Mouse (Mus musculus) liver, embryonic 15.5 days (tissue): ENCODE measurements around the gene Tle2. TPM values are rescaled to one million over a fixed set of nuclear protein-coding genes. Genes with fewer than 3 reads are reported as not detected.

Experiments used
- ATAC-seq: fragments of 200-750 bp; cut with Nextera tagmentation; 2 replicates; pipeline ENCODE4 v1.8.0; 2017; ENCODE audit warnings: moderate number of reproducible peaks, mild to moderate bottlenecking, moderate library complexity; ENCODE audit not compliant: insufficient read depth
- H3K27ac ChIP-seq: fragments of 300-500 bp; sonication (generic); replicated peaks from 2 replicates; pipeline ENCODE4 v1.5.1; 2015; ENCODE audit warnings: mild to moderate bottlenecking, inconsistent platforms
- H3K27me3 ChIP-seq: fragments of 300-500 bp; sonication (generic); 2 replicates; pipeline ENCODE4 v1.6.1; 2015; ENCODE audit warnings: mild to moderate bottlenecking, inconsistent platforms
- H3K36me3 ChIP-seq: fragments of 300-500 bp; sonication (generic); replicated peaks from 2 replicates; pipeline ENCODE4 v1.6.1; 2015; ENCODE audit warnings: moderate library complexity, mild to moderate bottlenecking, inconsistent platforms
- H3K4me1 ChIP-seq: fragments of 300-500 bp; sonication (generic); replicated peaks from 2 replicates; pipeline ENCODE4 v1.6.1; 2015; ENCODE audit warnings: inconsistent platforms
- H3K4me2 ChIP-seq: fragments of 300-500 bp; sonication (generic); 2 replicates; pipeline ENCODE4 v1.6.1; 2015; ENCODE audit warnings: moderate library complexity, mild to moderate bottlenecking, inconsistent platforms
- H3K4me3 ChIP-seq: fragments of 300-500 bp; sonication (generic); replicated peaks from 2 replicates; pipeline ENCODE4 v1.5.1; 2015; ENCODE audit warnings: mild to moderate bottlenecking, inconsistent platforms
- H3K9ac ChIP-seq: fragments of 300-500 bp; sonication (generic); 2 replicates; pipeline ENCODE4 v1.6.1; 2015; ENCODE audit warnings: moderate library complexity, mild to moderate bottlenecking, inconsistent platforms
- H3K9me3 ChIP-seq: fragments of 300-500 bp; sonication (generic); replicated peaks from 2 replicates; pipeline ENCODE4 v1.6.1; 2016; ENCODE audit warnings: inconsistent platforms
- WGBS: fragments of 180-500 bp; shearing (Covaris S2); methylation state at CpG from one replicate; pipeline ENCODE4 v1.1.7; 2015; ENCODE audit warnings: mixed read lengths; ENCODE audit not compliant: insufficient replicate concordance; 5-methylcytosine and 5-hydroxymethylcytosine counted together
- polyA plus RNA-seq: library from polyadenylated mRNA; unstranded; fragments of >200 nt; fragmentation: Nextera tagmentation; extraction: Ambion mirVana; gene quantifications from 2 replicates; pipeline ENCODE4 v1.2.1, GENCODE M21; 2015

Gene Tle2
- polyA plus RNA-seq, 1 experiment from 2014 or later: 2.2 TPM

DNA sequence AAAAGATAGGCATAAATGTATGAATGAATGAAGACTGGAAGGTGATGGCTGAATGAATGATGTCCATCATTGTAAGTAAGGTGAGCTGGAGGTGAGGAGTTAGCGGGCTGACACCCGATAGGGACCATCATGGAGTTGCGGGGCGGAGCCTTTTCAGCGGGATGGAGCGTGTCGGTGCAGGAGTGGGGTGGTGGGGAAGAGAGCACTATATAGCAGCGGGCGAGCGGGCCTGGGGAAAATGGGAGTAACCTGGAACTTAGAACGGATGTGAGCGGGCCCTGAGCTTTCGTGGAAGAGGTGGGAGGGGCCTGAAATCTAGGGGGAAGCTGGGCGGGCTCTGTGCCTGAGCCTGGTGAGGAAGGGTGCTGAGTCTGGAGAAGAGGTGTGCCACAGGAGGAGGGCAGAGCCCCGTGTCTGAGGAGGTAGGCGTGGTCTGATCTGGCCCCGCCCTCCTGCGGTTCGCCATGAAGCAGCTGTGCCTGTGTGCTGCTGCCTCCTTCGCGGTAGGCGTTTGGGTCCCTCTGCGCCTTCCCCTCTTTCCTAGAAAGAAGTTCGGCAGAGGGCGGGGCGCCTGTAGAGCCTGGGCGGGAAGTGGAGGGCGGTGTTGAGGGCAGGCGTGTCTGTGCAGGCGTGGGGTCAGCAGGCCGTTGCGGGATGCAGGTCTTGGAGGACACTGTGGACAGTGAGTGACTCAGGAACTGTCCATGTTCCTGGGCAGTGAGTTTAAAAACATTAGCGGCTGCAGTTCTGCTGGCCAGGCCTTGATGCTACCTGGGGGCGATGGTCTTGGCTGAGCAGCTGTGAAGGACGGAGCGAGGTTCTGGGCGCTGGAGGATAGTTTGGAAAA lies 59.1 kb downstream of the Tle2 start:
- H3K4me3 ChIP-seq: peak overlapping the region; percentile 53
- peak overlapping the region; percentile 86 for H3K4me2 ChIP-seq
- H3K4me1 ChIP-seq: peaks cover 24% of the 10 kb centered on the region
- no peaks in the 10 kb centered on the region for H3K36me3 ChIP-seq
- peak; percentile 93 for ATAC-seq
- no peaks in the 10 kb centered on the region for H3K9me3 ChIP-seq
- peak overlapping the region; percentile 46 for H3K9ac ChIP-seq
- 4% methylated on average over 37 of the region's 37 CpGs for WGBS
- H3K27me3 ChIP-seq: peaks cover 20% of the 10 kb centered on the region
- peak overlapping the region; percentile 39 for H3K27ac ChIP-seq

DNA sequence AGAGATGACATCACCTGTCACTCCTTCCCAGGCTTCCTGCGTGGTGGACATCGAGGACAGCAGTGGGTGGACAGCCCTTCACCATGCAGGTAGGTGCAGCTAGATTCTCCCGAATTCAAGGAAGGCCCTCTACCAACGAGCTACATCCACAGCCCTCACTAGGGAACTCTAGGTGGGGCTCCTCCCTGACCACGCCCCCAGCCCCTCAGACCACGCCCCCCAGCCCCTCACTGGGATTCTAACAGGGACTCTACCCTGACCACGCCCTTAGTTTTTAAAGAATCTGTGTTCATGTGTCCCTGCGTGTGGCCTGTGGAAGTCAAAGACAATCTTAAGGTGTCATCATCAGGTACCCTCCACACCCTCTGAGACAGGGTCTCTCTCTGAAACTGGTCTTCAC lies 62.0 kb downstream of the Tle2 start:
- H3K9ac ChIP-seq: no peak overlapping the region
- no peak overlapping the region for H3K4me3 ChIP-seq
- H3K4me1 ChIP-seq: peaks cover 24% of the 10 kb centered on the region
- peaks cover 21% of the 10 kb centered on the region for H3K27me3 ChIP-seq
- H3K4me2 ChIP-seq: no peak overlapping the region
- no peaks in the 10 kb centered on the region for H3K9me3 ChIP-seq
- no peak for ATAC-seq
- no peaks in the 10 kb centered on the region for H3K36me3 ChIP-seq
- WGBS: 10% methylated on average over 8 of the region's 8 CpGs
- no peak overlapping the region for H3K27ac ChIP-seq

DNA sequence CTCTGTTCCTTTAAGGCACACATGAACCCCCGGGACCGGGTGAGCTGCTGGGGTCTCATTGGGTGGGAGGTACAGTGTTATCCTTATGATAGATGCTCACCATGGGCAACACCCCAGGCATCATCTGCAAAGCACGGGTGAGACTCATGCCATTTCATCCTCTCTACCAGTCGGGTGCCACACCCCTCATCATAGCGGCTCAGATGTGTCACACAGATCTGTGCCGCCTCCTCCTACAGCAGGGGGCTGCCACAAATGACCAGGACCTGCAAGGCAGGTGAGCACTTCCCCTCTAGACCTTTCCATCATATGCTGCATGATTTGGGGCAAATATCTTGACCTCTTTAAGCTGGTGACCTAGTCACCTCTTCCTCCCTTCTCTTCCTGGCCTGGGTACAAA lies 63.7 kb downstream of the Tle2 start:
- no peaks in the 10 kb centered on the region for H3K9me3 ChIP-seq
- H3K27me3 ChIP-seq: peaks cover 21% of the 10 kb centered on the region
- H3K4me3 ChIP-seq: no peak overlapping the region
- H3K4me1 ChIP-seq: peaks cover 32% of the 10 kb centered on the region
- no peak overlapping the region for H3K4me2 ChIP-seq
- no peak for ATAC-seq
- H3K9ac ChIP-seq: no peak overlapping the region
- WGBS: 55% methylated on average over 6 of the region's 6 CpGs
- no peak overlapping the region for H3K27ac ChIP-seq
- H3K36me3 ChIP-seq: no peaks in the 10 kb centered on the region

Other genes starting within 250 kb of the Tle2 start
- 4.0 and 5.0 TPM in 2 replicates for gene Tbxa2r, start 245.8 kb upstream of the Tle2 start, polyA plus RNA-seq
- not detected in 2 replicates for gene Gipc3, start 231.3 kb upstream of the Tle2 start, polyA plus RNA-seq
- 22.3 and 22.6 TPM in 2 replicates for gene Hmg20b, start 224.1 kb upstream of the Tle2 start, polyA plus RNA-seq
- gene Mfsd12, start 217.1 kb upstream of the Tle2 start, polyA plus RNA-seq: 15.0 and 16.5 TPM in 2 replicates
- 2.3 and 2.9 TPM in 2 replicates for gene 4930404N11Rik, start 208.7 kb upstream of the Tle2 start, polyA plus RNA-seq
- gene Fzr1, start 196.0 kb upstream of the Tle2 start, polyA plus RNA-seq: 127 and 147 TPM in 2 replicates
- gene Dohh, start 190.1 kb upstream of the Tle2 start, polyA plus RNA-seq: 50.9 and 56.2 TPM in 2 replicates
- 0.75 and 0.88 TPM in 2 replicates for gene Gm48551, start 190.1 kb upstream of the Tle2 start, polyA plus RNA-seq
- gene Gm48552, start 185.6 kb upstream of the Tle2 start, polyA plus RNA-seq: 0.56 TPM in 1 of 2 replicates, not detected in the other
- 1.9 and 2.3 TPM in 2 replicates for gene Smim24, start 181.5 kb upstream of the Tle2 start, polyA plus RNA-seq
- 9.5 and 11.5 TPM in 2 replicates for gene Nfic, start 118.9 kb upstream of the Tle2 start, polyA plus RNA-seq
- gene Celf5, start 91.9 kb upstream of the Tle2 start, polyA plus RNA-seq: 0.02 TPM in 1 of 2 replicates, not detected in the other
- gene Ncln, start 78.2 kb upstream of the Tle2 start, polyA plus RNA-seq: 43.7 and 52.0 TPM in 2 replicates
- gene S1pr4, start 74.4 kb upstream of the Tle2 start, polyA plus RNA-seq: 4.1 and 5.4 TPM in 2 replicates
- gene Gna15, start 50.3 kb upstream of the Tle2 start, polyA plus RNA-seq: 4.3 and 5.6 TPM in 2 replicates
- 20.3 and 24.6 TPM in 2 replicates for gene Gna11, start 29.4 kb upstream of the Tle2 start, polyA plus RNA-seq
- gene Aes, start 15.1 kb upstream of the Tle2 start, polyA plus RNA-seq: 243 and 271 TPM in 2 replicates
- 3.5 TPM in 2 replicates for gene Tle6, start 26.5 kb downstream of the Tle2 start, polyA plus RNA-seq
- 0.23 and 0.24 TPM in 2 replicates for gene BC025920, start 31.7 kb downstream of the Tle2 start, polyA plus RNA-seq
- 7.7 and 9.1 TPM in 2 replicates for gene Sirt6, start 53.2 kb downstream of the Tle2 start, polyA plus RNA-seq
- gene Ankrd24, start 54.0 kb downstream of the Tle2 start, polyA plus RNA-seq: 1.8 and 2.3 TPM in 2 replicates
- 1.7 TPM in 2 replicates for gene Gm10778, start 74.5 kb downstream of the Tle2 start, polyA plus RNA-seq
- 4.0 and 4.3 TPM in 2 replicates for gene Zfp433, start 130.3 kb downstream of the Tle2 start, polyA plus RNA-seq
- 0.74 and 0.86 TPM in 2 replicates for gene Gm3055, start 196.6 kb downstream of the Tle2 start, polyA plus RNA-seq
- gene Gm4767, start 237.6 kb downstream of the Tle2 start, polyA plus RNA-seq: 0.86 TPM in 2 replicates